Mouse (Mus musculus) stomach, postnatal 0 days (tissue): ENCODE data around the gene Mertk. TPM values are rescaled to one million over a fixed set of nuclear protein-coding genes. Genes with fewer than 3 reads are reported as not detected.
A peak's percentile ranks its signal among the peaks of the same experiment; 100 is the strongest.

ENCODE experiments used
- ATAC-seq: fragments of 200-750 bp; cut with Nextera tagmentation; 2 replicates; pipeline ENCODE4 v1.8.0; 2017; ENCODE audit not compliant: low FRiP score, low TSS enrichment
- DNase-seq: peaks from one replicate; pipeline ENCODE4 v3.0.0-alpha.2; 2016; ENCODE audit warnings: low spot score
- H3K27ac ChIP-seq: fragments of 300-500 bp; sonication (generic); replicated peaks from 2 replicates; pipeline ENCODE4 v1.5.1; 2014; ENCODE audit warnings: mild to moderate bottlenecking, control low read depth
- H3K27me3 ChIP-seq: fragments of 300-500 bp; sonication (generic); 2 replicates; pipeline ENCODE4 v1.6.1; 2014; ENCODE audit warnings: low read length; ENCODE audit not compliant: control insufficient read depth, insufficient read depth
- H3K36me3 ChIP-seq: fragments of 300-500 bp; sonication (generic); 2 replicates; pipeline ENCODE4 v1.6.1; 2014; ENCODE audit warnings: low read length, mixed read lengths; ENCODE audit not compliant: control insufficient read depth, insufficient read depth
- H3K4me1 ChIP-seq: fragments of 300-500 bp; sonication (generic); replicated peaks from 2 replicates; pipeline ENCODE4 v1.6.1; 2014; ENCODE audit warnings: antibody characterized with exemption; ENCODE audit not compliant: control insufficient read depth, insufficient read depth
- H3K4me2 ChIP-seq: fragments of 300-500 bp; sonication (generic); replicated peaks from 2 replicates; pipeline ENCODE4 v1.6.1; 2014; ENCODE audit warnings: low read depth, mild to moderate bottlenecking, control low read depth, moderate library complexity
- H3K4me3 ChIP-seq: fragments of 300-500 bp; sonication (generic); 2 replicates; pipeline ENCODE4 v1.5.1; 2014; ENCODE audit warnings: low read depth, low read length, control low read depth
- H3K9ac ChIP-seq: fragments of 300-500 bp; sonication (generic); 2 replicates; pipeline ENCODE4 v1.6.1; 2014; ENCODE audit warnings: mild to moderate bottlenecking, low read length, control low read depth, mixed read lengths
- H3K9me3 ChIP-seq: fragments of 300-500 bp; sonication (generic); 2 replicates; pipeline ENCODE4 v1.6.1; 2016; ENCODE audit warnings: low read length; ENCODE audit not compliant: control insufficient read depth
- CTCF ChIP-seq: IDR thresholded peaks from 2 replicates; pipeline ENCODE4 v1.5.1; 2016; ENCODE audit warnings: antibody characterized with exemption, low read depth, mild to moderate bottlenecking, moderate library complexity
- EP300 ChIP-seq: optimal IDR thresholded peaks from 2 replicates; pipeline ENCODE3; 2016; ENCODE audit warnings: antibody characterized with exemption
- WGBS: fragments of 180-500 bp; shearing (Covaris S2); extraction: QIAGEN DNeasy Blood & Tissue Kit; methylation state at CpG from one replicate; pipeline ENCODE4 v1.1.7; 2014; 5-methylcytosine and 5-hydroxymethylcytosine counted together
- polyA plus RNA-seq: library from polyadenylated mRNA; unstranded; fragments of >200 nt; fragmentation: Nextera tagmentation; extraction: Ambion mirVana; gene quantifications from 2 replicates; pipeline ENCODE4 v1.2.1, GENCODE M21; 2015

Gene Mertk
- polyA plus RNA-seq, 1 experiment from 2014 or later, result 1.6 TPM

DNA sequence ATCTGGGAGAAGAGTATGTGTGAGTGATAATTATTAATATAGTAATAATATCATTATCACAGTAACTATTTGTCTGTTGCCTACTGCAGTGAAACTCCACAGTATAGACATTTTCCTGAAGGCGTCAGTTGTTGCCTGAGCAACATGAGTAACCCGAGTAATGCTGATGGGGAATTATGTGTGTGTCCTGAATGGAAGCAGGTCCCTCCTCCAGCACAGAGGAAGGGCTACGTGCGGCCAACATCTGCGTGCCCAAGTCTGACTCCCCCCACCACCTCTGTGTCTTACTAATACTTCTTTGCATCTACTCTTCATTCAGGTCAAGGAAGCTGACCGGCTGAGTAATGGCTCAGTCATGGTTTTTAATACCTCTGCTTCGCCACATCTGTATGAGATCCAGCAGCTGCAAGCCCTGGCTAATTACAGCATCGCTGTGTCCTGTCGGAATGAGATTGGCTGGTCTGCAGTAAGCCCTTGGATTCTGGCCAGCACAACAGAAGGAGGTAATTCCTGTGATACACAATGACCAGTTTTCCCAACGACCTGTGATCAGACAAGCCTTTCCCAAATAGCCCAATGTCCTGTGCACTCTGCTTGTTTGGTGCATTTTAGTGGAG lies 60.1 kb downstream of the Mertk start:
- H3K9ac ChIP-seq, result no peak overlapping the region
- TF ChIP-seq EP300 (no peak), CTCF (no peak)
- no peak overlapping the region for H3K4me2 ChIP-seq
- no peaks in the 10 kb centered on the region for H3K9me3 ChIP-seq
- H3K4me3 ChIP-seq, result no peak overlapping the region
- ATAC-seq (no peak), DNase-seq (no peak)
- WGBS, result 56% methylated on average over 10 of the region's 10 CpGs
- H3K36me3 ChIP-seq, result peaks cover 3% of the 10 kb centered on the region; the same call in 1 of the 2 replicates
- no peaks in the 10 kb centered on the region for H3K27me3 ChIP-seq
- no peak overlapping the region for H3K27ac ChIP-seq
- no peaks in the 10 kb centered on the region for H3K4me1 ChIP-seq

DNA sequence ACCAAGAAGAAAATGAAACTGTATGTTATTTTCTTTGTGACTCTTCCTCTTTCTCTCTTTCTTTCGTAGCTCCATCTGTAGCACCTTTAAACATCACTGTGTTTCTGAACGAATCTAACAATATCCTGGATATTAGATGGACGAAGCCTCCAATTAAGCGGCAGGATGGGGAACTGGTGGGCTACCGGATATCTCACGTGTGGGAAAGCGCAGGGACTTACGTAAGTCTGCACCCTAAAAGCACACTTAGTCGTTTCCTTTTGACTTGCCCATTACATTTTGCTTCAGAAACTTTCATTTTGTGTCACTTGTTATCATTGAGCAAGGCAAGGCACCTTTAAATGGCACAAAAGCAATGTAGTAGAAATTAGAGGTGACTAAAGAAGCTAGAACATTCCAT lies 63.3 kb downstream of the Mertk start:
- no peaks in the 10 kb centered on the region for H3K4me1 ChIP-seq
- DNase-seq (no peak), ATAC-seq (no peak)
- no peak for TF ChIP-seq EP300
- no peak for TF ChIP-seq CTCF
- H3K27ac ChIP-seq, result no peak overlapping the region
- H3K9me3 ChIP-seq, result no peaks in the 10 kb centered on the region
- no peak overlapping the region for H3K4me3 ChIP-seq
- peaks cover 3% of the 10 kb centered on the region; the same call in 1 of the 2 replicates for H3K36me3 ChIP-seq
- H3K27me3 ChIP-seq, result no peaks in the 10 kb centered on the region
- no peak overlapping the region for H3K4me2 ChIP-seq
- 93% methylated on average over 9 of the region's 9 CpGs for WGBS
- no peak overlapping the region for H3K9ac ChIP-seq

DNA sequence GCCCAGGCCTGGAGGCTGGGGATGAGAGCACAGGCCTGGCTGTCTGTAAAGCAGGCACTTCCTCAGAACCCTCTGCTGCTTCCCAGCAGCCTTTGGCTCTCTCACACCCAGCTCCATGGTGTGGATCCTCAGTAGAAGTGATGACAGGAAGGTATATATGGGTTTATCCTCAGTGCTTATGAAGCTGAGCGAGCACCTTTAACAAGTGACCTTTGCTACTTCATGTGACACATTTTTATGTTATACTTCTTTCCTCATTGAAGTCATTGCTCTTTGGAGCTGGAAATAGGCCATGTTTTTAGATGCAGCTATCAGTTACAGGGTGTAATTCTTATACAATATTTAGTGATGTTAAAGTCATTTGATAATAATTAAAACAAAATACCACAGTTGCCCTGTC lies 67.0 kb downstream of the Mertk start:
- Histone ChIP-seq H3K36me3 (peaks cover 3% of the 10 kb centered on the region; the same call in 1 of the 2 replicates), H3K27me3 (no peaks in the 10 kb centered on the region), H3K9me3 (no peaks in the 10 kb centered on the region), H3K9ac (no peak overlapping the region), H3K4me3 (no peak overlapping the region), H3K4me1 (no peaks in the 10 kb centered on the region), H3K4me2 (no peak overlapping the region), H3K27ac (no peak overlapping the region)
- DNase-seq (no peak), ATAC-seq (no peak)
- WGBS, result 81% methylated on average over 1 of the region's 1 CpGs
- no peak for TF ChIP-seq EP300

DNA sequence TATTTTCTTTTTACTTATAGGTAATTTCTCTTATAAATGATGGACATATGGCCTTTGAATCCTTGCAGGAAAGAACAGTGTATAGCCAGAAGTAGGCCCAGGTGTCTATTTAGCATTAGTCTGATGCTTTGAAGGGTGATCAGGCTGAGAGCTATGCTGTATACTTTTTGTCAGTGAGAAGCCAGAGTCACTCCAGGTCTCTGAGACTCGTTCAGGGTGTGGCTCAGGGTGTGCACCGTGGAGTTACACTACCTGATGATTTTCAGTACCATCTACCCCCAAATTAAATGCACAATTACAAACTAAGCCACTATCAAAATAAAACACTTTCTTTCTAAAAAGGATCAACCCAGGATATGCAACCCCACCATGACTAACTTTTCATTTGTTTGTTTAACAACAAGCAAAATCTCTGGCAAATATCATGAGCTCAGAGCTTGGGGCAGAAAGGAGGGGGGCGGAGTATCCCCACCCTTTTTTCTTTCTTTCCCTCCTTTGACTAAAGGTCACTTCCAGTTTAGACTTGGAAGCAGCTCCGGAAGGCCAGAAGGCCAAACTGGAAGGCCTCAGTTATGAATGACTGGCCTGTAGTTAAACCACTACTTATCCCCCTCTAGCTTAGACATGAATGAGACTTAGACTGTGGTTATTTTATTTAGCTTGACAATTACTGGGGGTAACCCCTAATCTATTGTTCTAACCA lies 69.9 kb downstream of the Mertk start:
- Histone ChIP-seq H3K9me3 (no peaks in the 10 kb centered on the region), H3K4me3 (no peak overlapping the region), H3K4me2 (no peak overlapping the region), H3K27me3 (no peaks in the 10 kb centered on the region), H3K4me1 (no peaks in the 10 kb centered on the region), H3K9ac (no peak overlapping the region), H3K36me3 (no peaks in the 10 kb centered on the region), H3K27ac (no peak overlapping the region)
- 51% methylated on average over 4 of the region's 4 CpGs for WGBS
- ATAC-seq (peak; percentile 57), DNase-seq (peak; percentile 30)
- no peak for TF ChIP-seq EP300
- no peak for TF ChIP-seq CTCF

DNA sequence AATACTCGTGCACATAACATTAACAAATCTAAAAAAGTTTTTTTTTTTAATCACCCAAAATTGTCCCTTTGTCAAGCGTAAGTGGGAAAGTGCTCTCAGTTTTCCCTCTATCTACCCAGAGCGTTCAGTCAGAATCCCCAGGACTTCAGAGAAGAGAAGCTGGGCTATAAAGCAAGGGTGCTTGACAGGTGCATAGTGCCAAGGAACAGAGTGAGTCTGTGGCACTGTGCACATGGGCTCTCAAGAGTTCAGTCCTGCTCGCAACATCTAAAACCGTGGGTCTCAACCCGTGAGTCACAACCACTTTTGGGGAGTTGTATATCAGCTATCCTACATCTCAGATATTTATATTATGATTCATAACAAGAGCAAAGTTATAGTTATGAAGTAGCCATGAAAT lies 71.8 kb downstream of the Mertk start:
- H3K27ac ChIP-seq, result no peak overlapping the region
- ATAC-seq, result no peak
- no peak overlapping the region for H3K4me2 ChIP-seq
- WGBS, result 87% methylated on average over 6 of the region's 6 CpGs
- no peaks in the 10 kb centered on the region for H3K36me3 ChIP-seq
- H3K27me3 ChIP-seq, result no peaks in the 10 kb centered on the region
- no peaks in the 10 kb centered on the region for H3K9me3 ChIP-seq
- H3K4me3 ChIP-seq, result no peak overlapping the region
- H3K9ac ChIP-seq, result no peak overlapping the region
- TF ChIP-seq CTCF (no peak), EP300 (no peak)
- no peak for DNase-seq
- H3K4me1 ChIP-seq, result no peaks in the 10 kb centered on the region

DNA sequence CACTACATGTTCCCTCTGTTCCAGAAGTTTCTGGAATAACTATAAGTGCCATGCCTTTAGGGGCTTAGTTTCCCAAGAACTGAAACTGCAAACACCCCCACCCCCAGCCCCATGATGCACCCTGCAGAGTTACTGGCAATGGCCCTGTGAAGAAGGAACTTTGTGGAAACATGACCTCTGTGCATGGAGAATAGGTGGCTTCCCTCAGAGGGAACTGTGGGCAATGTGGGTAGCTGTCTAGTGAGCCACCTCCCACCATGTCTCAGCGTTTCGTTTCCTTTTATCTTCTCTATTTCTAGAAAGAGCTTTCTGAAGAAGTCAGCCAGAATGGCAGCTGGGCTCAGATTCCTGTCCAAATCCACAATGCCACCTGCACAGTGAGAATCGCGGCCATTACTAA lies 72.3 kb downstream of the Mertk start:
- 90% methylated on average over 4 of the region's 4 CpGs for WGBS
- ATAC-seq, result no peak

More for the DNA sequence above, 72.3 kb downstream of the Mertk start:
- Histone ChIP-seq H3K4me3 (no peak overlapping the region), H3K9ac (no peak overlapping the region), H3K36me3 (no peaks in the 10 kb centered on the region), H3K27me3 (no peaks in the 10 kb centered on the region), H3K27ac (no peak overlapping the region), H3K4me1 (no peaks in the 10 kb centered on the region), H3K9me3 (no peaks in the 10 kb centered on the region), H3K4me2 (no peak overlapping the region)
- TF ChIP-seq CTCF (no peak), EP300 (no peak)
- no peak for DNase-seq
